Mouse (Mus musculus) kidney, embryonic 14.5 days (tissue): ENCODE measurements around the gene Fam234a. TPM values are rescaled to one million over a fixed set of nuclear protein-coding genes. Genes with fewer than 3 reads are reported as not detected.

Source experiments
- ATAC-seq: fragments of 200-750 bp; cut with Nextera tagmentation; 2 replicates; pipeline ENCODE4 v1.8.0; 2017; ENCODE audit warnings: moderate number of reproducible peaks, mild to moderate bottlenecking, moderate TSS enrichment, moderate library complexity; ENCODE audit not compliant: low FRiP score, low TSS enrichment
- H3K27ac ChIP-seq: fragments of 300-500 bp; sonication (generic); 2 replicates; pipeline ENCODE4 v1.5.1; 2014; ENCODE audit warnings: low read depth, mild to moderate bottlenecking, low read length, moderate library complexity, mixed read lengths
- H3K27me3 ChIP-seq: fragments of 300-500 bp; sonication (generic); 2 replicates; pipeline ENCODE4 v1.6.1; 2014; ENCODE audit warnings: mild to moderate bottlenecking, low read length; ENCODE audit not compliant: control insufficient read depth, insufficient read depth
- H3K36me3 ChIP-seq: fragments of 300-500 bp; sonication (generic); 2 replicates; pipeline ENCODE4 v1.6.1; 2014; ENCODE audit warnings: low read length, mixed read lengths; ENCODE audit not compliant: control insufficient read depth, insufficient read depth
- H3K4me1 ChIP-seq: fragments of 300-500 bp; sonication (generic); 2 replicates; pipeline ENCODE4 v1.6.1; 2014; ENCODE audit warnings: low read length, mixed read lengths; ENCODE audit not compliant: control insufficient read depth, insufficient read depth
- H3K4me2 ChIP-seq: fragments of 300-500 bp; sonication (generic); replicated peaks from 2 replicates; pipeline ENCODE4 v1.6.1; 2014; ENCODE audit warnings: low read depth, mild to moderate bottlenecking, low read length
- H3K4me3 ChIP-seq: fragments of 300-500 bp; sonication (generic); 2 replicates; pipeline ENCODE4 v1.5.1; 2014; ENCODE audit warnings: mild to moderate bottlenecking, low read length
- H3K9ac ChIP-seq: fragments of 300-500 bp; sonication (generic); 2 replicates; pipeline ENCODE4 v1.6.1; 2014; ENCODE audit warnings: low read depth, mild to moderate bottlenecking, low read length, moderate library complexity
- H3K9me3 ChIP-seq: fragments of 300-500 bp; sonication (generic); 2 replicates; pipeline ENCODE4 v1.6.1; 2016; ENCODE audit warnings: low read length; ENCODE audit not compliant: control insufficient read depth
- WGBS: fragments of 180-500 bp; shearing (Covaris S2); extraction: QIAGEN DNeasy Blood & Tissue Kit; methylation state at CpG from one replicate; pipeline ENCODE4 v1.1.7; 2014; 5-methylcytosine and 5-hydroxymethylcytosine counted together
- polyA plus RNA-seq: library from polyadenylated mRNA; unstranded; fragments of >200 nt; fragmentation: Nextera tagmentation; extraction: Ambion mirVana; gene quantifications from 2 replicates; pipeline ENCODE4 v1.2.1, GENCODE M21; 2014

The Fam234a gene
- polyA plus RNA-seq, 1 experiment from 2014 or later = 40.4 TPM

- WGBS = 82% methylated on average over 4 of the region's 4 CpGs
- no peak overlapping the region for H3K9ac ChIP-seq
- no peak for ATAC-seq
- no peaks in the 10 kb centered on the region for H3K9me3 ChIP-seq
- no peaks in the 10 kb centered on the region for H3K27me3 ChIP-seq
- no peak overlapping the region for H3K4me2 ChIP-seq
- no peaks in the 10 kb centered on the region for H3K4me1 ChIP-seq
- H3K36me3 ChIP-seq = peaks cover 92% of the 10 kb centered on the region
- H3K4me3 ChIP-seq = no peak overlapping the region
- no peak overlapping the region for H3K27ac ChIP-seq
Measured at GRCm38 (mm10) chr17:26261826-26262225, 17.8 kb upstream of the Fam234a start.

GRCm38 (mm10) chr17:26255313-26255712, 11.3 kb upstream of the Fam234a start:
- 95% methylated on average over 7 of the region's 7 CpGs for WGBS
- peaks cover 49% of the 10 kb centered on the region for H3K36me3 ChIP-seq
- no peak overlapping the region for H3K9ac ChIP-seq
- no peaks in the 10 kb centered on the region for H3K9me3 ChIP-seq
- peaks cover 8% of the 10 kb centered on the region for H3K4me1 ChIP-seq
- H3K4me3 ChIP-seq = no peak overlapping the region
- ATAC-seq = no peak
- no peaks in the 10 kb centered on the region for H3K27me3 ChIP-seq
- H3K4me2 ChIP-seq = no peak overlapping the region
- no peak overlapping the region for H3K27ac ChIP-seq

- WGBS = 1% methylated on average over 24 of the region's 24 CpGs
- Histone ChIP-seq H3K27ac (peak overlapping the region; percentile 99), H3K4me3 (peak overlapping the region; percentile 97), H3K9ac (peak overlapping the region; percentile 97), H3K4me2 (peak overlapping the region; percentile 56), H3K27me3 (no peaks in the 10 kb centered on the region), H3K9me3 (no peaks in the 10 kb centered on the region), H3K4me1 (peaks cover 8% of the 10 kb centered on the region), H3K36me3 (peaks cover 31% of the 10 kb centered on the region)
- ATAC-seq = no peak
Measured at GRCm38 (mm10) chr17:26253399-26253798, 9.4 kb upstream of the Fam234a start.

- Histone ChIP-seq H3K27me3 (no peaks in the 10 kb centered on the region), H3K4me2 (peak within 1 kb of the TSS; percentile 56), H3K9me3 (no peaks in the 10 kb centered on the region), H3K36me3 (peaks cover 24% of the 10 kb centered on the region), H3K4me3 (peak within 1 kb of the TSS; percentile 97), H3K27ac (peak within 1 kb of the TSS; percentile 99), H3K4me1 (peaks cover 8% of the 10 kb centered on the region), H3K9ac (peak within 1 kb of the TSS; percentile 97)
- peak; percentile 94 for ATAC-seq
- under 1% methylated on average over 43 of the region's 43 CpGs for WGBS
Measured at GRCm38 (mm10) chr17:26252539-26253251, 8.7 kb upstream of the Fam234a start, which contains the start of gene Luc7l. Luc7l (plus strand) TSS chr17:26252896.

- no peaks in the 10 kb centered on the region for H3K9me3 ChIP-seq
Measured at GRCm38 (mm10) chr17:26251886-26252538, 8.0 kb upstream of the Fam234a start.

GRCm38 (mm10) chr17:26243471-26244100, 456 bp downstream of the Fam234a start:
- Histone ChIP-seq H3K4me2 (peak overlapping the region; percentile 85), H3K9ac (peak overlapping the region; percentile 71), H3K27ac (peak overlapping the region; percentile 81), H3K4me3 (peak overlapping the region; percentile 74), H3K27me3 (no peaks in the 10 kb centered on the region), H3K4me1 (no peaks in the 10 kb centered on the region), H3K36me3 (no peaks in the 10 kb centered on the region), H3K9me3 (no peaks in the 10 kb centered on the region)
- under 1% methylated on average over 32 of the region's 32 CpGs for WGBS
- ATAC-seq = peak; percentile 21

More at GRCm38 (mm10) chr17:26251886-26252538, 8.0 kb upstream of the Fam234a start:
- 51% methylated on average over 4 of the region's 4 CpGs for WGBS
- Histone ChIP-seq H3K4me1 (peaks cover 8% of the 10 kb centered on the region), H3K36me3 (peaks cover 17% of the 10 kb centered on the region), H3K4me2 (peak overlapping the region; percentile 56), H3K9ac (peak overlapping the region; percentile 97; the same call in 1 of the 2 replicates), H3K4me3 (peak overlapping the region; percentile 97; the same call in 1 of the 2 replicates), H3K27ac (peak overlapping the region; percentile 99), H3K27me3 (no peaks in the 10 kb centered on the region)
- no peak for ATAC-seq

GRCm38 (mm10) chr17:26240990-26241389, 3.1 kb downstream of the Fam234a start:
- no peaks in the 10 kb centered on the region for H3K9me3 ChIP-seq
- no peak for ATAC-seq
- no peaks in the 10 kb centered on the region for H3K36me3 ChIP-seq
- H3K4me1 ChIP-seq = no peaks in the 10 kb centered on the region
- no peak overlapping the region for H3K4me2 ChIP-seq
- H3K27ac ChIP-seq = no peak overlapping the region
- H3K9ac ChIP-seq = no peak overlapping the region
- WGBS = 82% methylated on average over 6 of the region's 6 CpGs
- H3K4me3 ChIP-seq = no peak overlapping the region
- H3K27me3 ChIP-seq = no peaks in the 10 kb centered on the region

GRCm38 (mm10) chr17:26240120-26240790, 3.8 kb downstream of the Fam234a start:
- 84% methylated on average over 6 of the region's 6 CpGs for WGBS
- H3K4me2 ChIP-seq = no peak overlapping the region

More at GRCm38 (mm10) chr17:26240120-26240790, 3.8 kb downstream of the Fam234a start:
- H3K27ac ChIP-seq = no peak overlapping the region
- H3K9ac ChIP-seq = no peak overlapping the region
- no peak overlapping the region for H3K4me3 ChIP-seq
- H3K4me1 ChIP-seq = no peaks in the 10 kb centered on the region
- ATAC-seq = no peak
- no peaks in the 10 kb centered on the region for H3K27me3 ChIP-seq
- no peaks in the 10 kb centered on the region for H3K9me3 ChIP-seq
- no peaks in the 10 kb centered on the region for H3K36me3 ChIP-seq
